Mouse (Mus musculus) inflammation-experienced regulatory T-cells (primary cell): ENCODE results near the gene Fam213a. TPM values are rescaled to one million over a fixed set of nuclear protein-coding genes. Genes with fewer than 3 reads are reported as not detected.

Experiments used
- polyA plus RNA-seq, 2 experiments: library from polyadenylated mRNA; unstranded; fragments of 100-300 nt; shearing (Covaris generic); gene quantifications; one replicate each; pipeline ENCODE4 v1.2.1; 2017

Fam213a gene
- 10 to 100 TPM in 1 of 2 experiments, 1 to 10 TPM in 1; 9.8 to 27.5 TPM for polyA plus RNA-seq

GRCm38 (mm10) chr14:41013630-41014613 lies at the start of gene Fam213a:
Gene Fam213a (minus strand): TSS chr14:41013788.

GRCm38 (mm10) chr14:40966392-40966861 lies 47.2 kb downstream of the Fam213a start, which contains the start of gene Tspan14:
Gene Tspan14 (minus strand): TSS chr14:40966807.

Other genes with a start within 250 kb of the Fam213a start
- gene Sh2d4b, start 120.5 kb downstream of the Fam213a start, polyA plus RNA-seq = 1 to 10 TPM in 1 of 2 experiments, under 1 TPM in 1; 0.61 to 2.3 TPM
- 100 to 1,000 TPM in 1 of 2 experiments, 10 to 100 TPM in 1; 89.5 to 179 TPM for gene Tspan14, start 47.0 kb downstream of the Fam213a start, polyA plus RNA-seq
- gene Dydc2, start 55.4 kb upstream of the Fam213a start, polyA plus RNA-seq = under 1 TPM in 1 of 2 experiments, not detected in 1; 0.82 TPM
- gene Dydc1, start 59.1 kb upstream of the Fam213a start, polyA plus RNA-seq = under 1 TPM in 1 of 2 experiments, not detected in 1; 0.67 TPM
- gene Mat1a, start 91.2 kb upstream of the Fam213a start, polyA plus RNA-seq = under 1 TPM in 1 of 2 experiments, not detected in 1; 0.77 TPM
- gene Sftpa1, start 118.0 kb upstream of the Fam213a start, polyA plus RNA-seq = under 1 TPM; 0.08 to 0.81 TPM
- gene Mbl1, start 137.7 kb upstream of the Fam213a start, polyA plus RNA-seq = not detected
- gene Sftpd, start 171.4 kb upstream of the Fam213a start, polyA plus RNA-seq = 1 to 10 TPM in 1 of 2 experiments, under 1 TPM in 1; 0.12 to 1.0 TPM